Mouse (Mus musculus) midbrain, embryonic 10.5 days (tissue): Measurements from ENCODE around the gene Fuom. TPM values are rescaled to one million over a fixed set of nuclear protein-coding genes. Genes with fewer than 3 reads are reported as not detected.

Experiments
- DNase-seq: peaks from one replicate; pipeline ENCODE4 v3.0.0-alpha.2; 2017; ENCODE audit warnings: low spot score
- H3K27ac ChIP-seq: fragments of 300-500 bp; sonication (generic); replicated peaks from 2 replicates; pipeline ENCODE4 v1.5.1; 2016; ENCODE audit warnings: mild to moderate bottlenecking
- H3K27me3 ChIP-seq: fragments of 300-500 bp; sonication (generic); 2 replicates; pipeline ENCODE4 v1.6.1; 2016; ENCODE audit warnings: low read depth, mild to moderate bottlenecking; ENCODE audit not compliant: poor library complexity, severe bottlenecking
- H3K36me3 ChIP-seq: fragments of 300-500 bp; sonication (generic); 2 replicates; pipeline ENCODE4 v1.6.1; 2016; ENCODE audit warnings: mild to moderate bottlenecking, moderate library complexity
- H3K4me1 ChIP-seq: fragments of 300-500 bp; sonication (generic); 2 replicates; pipeline ENCODE4 v1.6.1; 2016
- H3K4me3 ChIP-seq: fragments of 300-500 bp; sonication (generic); 2 replicates; pipeline ENCODE4 v1.5.1; 2016; ENCODE audit warnings: mild to moderate bottlenecking, moderate library complexity
- H3K9me3 ChIP-seq: fragments of 300-500 bp; sonication (generic); replicated peaks from 2 replicates; pipeline ENCODE4 v1.6.1; 2016; ENCODE audit warnings: mild to moderate bottlenecking
- WGBS: fragments of 180-500 bp; shearing (Covaris S2); methylation state at CpG from one replicate; pipeline ENCODE4 v1.1.7; 2016; 5-methylcytosine and 5-hydroxymethylcytosine counted together
- polyA plus RNA-seq: library from polyadenylated mRNA; unstranded; fragments of >200 nt; fragmentation: Nextera tagmentation; extraction: Ambion mirVana; gene quantifications from 2 replicates; pipeline ENCODE4 v1.2.1, GENCODE M21; 2016

The Fuom gene
- polyA plus RNA-seq, 1 experiment from 2014 or later = 10.9 TPM

DNA sequence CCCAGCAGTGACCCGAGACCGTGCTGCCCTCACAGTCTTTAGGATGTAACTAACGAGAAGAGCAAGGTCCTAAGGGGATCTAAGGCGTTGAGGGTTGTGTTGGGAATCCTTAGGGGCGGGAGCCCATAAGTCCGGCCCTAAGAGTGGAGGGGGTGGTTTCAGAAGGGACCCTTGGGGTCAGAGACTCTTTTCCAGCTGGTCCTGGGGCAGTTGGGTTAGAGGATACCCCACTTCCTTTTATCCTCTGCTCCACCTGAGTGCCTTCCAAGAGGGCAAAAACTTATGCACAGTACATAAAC is 40.5 kb downstream of the Fuom start:
- Histone ChIP-seq H3K9me3 (no peaks in the 10 kb centered on the region), H3K4me1 (peaks cover 72% of the 10 kb centered on the region), H3K27ac (peak overlapping the region; percentile 81), H3K36me3 (no peaks in the 10 kb centered on the region), H3K27me3 (peaks cover 100% of the 10 kb centered on the region), H3K4me3 (peak overlapping the region; percentile 52)
- under 1% methylated on average over 6 of the region's 6 CpGs for WGBS
- peak; percentile 25 for DNase-seq

DNA sequence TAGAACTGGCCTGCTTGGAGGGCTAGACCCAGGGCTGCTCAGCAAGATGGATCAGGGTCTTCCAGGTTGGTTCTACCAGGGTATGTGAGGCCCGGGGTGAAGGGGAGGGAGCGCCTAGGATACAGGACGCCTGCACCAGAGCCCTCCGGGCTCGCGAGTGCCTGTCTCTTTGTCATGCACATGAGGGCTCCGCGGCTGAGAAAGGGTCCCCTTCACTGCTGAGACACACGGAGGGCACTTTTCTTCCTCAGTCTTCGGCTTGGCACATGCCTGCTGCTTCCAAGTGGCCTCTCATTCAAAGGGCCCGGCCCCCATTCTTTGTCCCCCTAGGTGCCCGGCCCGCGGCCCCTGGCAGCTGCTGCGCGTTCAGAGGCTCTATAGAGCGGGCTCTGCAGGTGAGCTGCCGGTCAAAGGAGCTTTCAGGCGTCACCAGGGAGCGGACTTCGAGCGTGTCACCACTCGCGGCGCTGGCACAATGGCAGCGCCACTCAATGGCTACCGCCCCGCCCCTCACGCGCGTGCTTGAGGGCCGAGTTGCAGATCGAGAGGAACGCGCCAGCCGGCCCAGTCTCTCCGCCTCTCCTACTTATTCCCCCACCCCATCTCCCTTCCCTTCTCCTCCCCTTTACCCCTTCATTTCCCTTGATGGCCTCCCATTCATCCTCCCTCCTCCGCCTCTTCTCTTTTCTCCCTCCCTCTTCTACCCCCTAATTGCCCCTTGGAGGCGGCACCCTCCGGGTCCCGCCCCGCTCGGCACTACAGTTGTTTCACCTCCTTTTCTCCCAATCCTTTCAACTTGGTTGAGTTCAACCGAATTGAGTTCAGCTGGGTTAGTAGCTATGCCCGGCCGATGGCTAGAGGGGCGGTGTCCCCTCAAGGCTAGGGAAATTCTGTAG is 41.1 kb downstream of the Fuom start:
- Histone ChIP-seq H3K4me1 (peaks cover 77% of the 10 kb centered on the region), H3K4me3 (peak overlapping the region; percentile 52), H3K27ac (peak overlapping the region; percentile 81), H3K36me3 (no peaks in the 10 kb centered on the region), H3K27me3 (peaks cover 100% of the 10 kb centered on the region), H3K9me3 (no peaks in the 10 kb centered on the region)
- DNase-seq = peak; percentile 77
- 0% methylated on average over 45 of the region's 47 CpGs for WGBS

DNA sequence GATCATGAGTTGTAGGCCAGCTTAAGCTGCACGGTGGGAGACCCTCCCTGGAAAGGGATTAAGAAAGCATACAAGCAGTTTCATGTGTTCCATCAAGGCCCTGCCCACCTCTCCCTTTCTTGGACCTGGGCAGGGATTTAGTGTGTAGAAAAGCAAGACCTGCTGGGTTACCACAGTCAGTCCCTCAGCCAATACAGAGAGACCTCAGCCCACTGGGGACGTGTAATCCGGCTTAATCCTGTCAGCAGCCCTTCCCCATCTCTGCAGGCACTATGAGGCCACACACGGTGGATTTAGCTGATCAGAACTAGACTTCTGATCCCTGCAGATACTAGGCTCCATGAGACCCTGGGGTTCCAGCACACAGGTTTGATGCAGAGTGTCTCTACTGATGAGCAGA is 42.6 kb downstream of the Fuom start:
- no peaks in the 10 kb centered on the region for H3K9me3 ChIP-seq
- H3K27me3 ChIP-seq = peaks cover 100% of the 10 kb centered on the region
- WGBS = 4% methylated on average over 4 of the region's 4 CpGs
- DNase-seq = peak; percentile 76
- H3K4me1 ChIP-seq = peaks cover 70% of the 10 kb centered on the region
- H3K4me3 ChIP-seq = 0 out of 2 replicates have a peak overlapping the region, but pooled peaks have one; percentile 52
- no peaks in the 10 kb centered on the region for H3K36me3 ChIP-seq
- H3K27ac ChIP-seq = no peak overlapping the region

DNA sequence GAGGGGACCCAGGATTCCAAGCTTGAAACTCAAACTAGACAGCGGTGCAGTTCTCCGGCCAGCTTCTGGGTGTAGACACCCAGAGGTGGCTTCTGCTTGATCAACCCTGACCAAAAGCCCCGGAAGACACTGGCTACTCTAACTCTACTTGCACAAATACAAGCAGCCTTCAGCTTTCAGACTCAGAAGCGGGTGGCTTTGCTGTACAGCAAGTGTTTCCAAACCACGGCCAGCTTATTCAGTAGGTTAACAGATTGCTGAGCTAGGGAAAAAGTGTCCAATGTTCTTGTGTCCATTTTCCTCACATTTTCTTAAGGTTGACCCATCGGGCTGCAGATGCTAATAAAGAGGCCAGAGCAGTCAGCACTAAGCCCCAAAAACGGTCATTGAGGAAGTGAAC is 43.7 kb downstream of the Fuom start:
- 8% methylated on average over 7 of the region's 7 CpGs for WGBS
- H3K4me3 ChIP-seq = peak overlapping the region; percentile 56
- peaks cover 100% of the 10 kb centered on the region for H3K27me3 ChIP-seq
- H3K27ac ChIP-seq = peak overlapping the region; percentile 93
- no peaks in the 10 kb centered on the region for H3K36me3 ChIP-seq
- H3K4me1 ChIP-seq = peaks cover 67% of the 10 kb centered on the region
- no peak for DNase-seq
- H3K9me3 ChIP-seq = no peaks in the 10 kb centered on the region

DNA sequence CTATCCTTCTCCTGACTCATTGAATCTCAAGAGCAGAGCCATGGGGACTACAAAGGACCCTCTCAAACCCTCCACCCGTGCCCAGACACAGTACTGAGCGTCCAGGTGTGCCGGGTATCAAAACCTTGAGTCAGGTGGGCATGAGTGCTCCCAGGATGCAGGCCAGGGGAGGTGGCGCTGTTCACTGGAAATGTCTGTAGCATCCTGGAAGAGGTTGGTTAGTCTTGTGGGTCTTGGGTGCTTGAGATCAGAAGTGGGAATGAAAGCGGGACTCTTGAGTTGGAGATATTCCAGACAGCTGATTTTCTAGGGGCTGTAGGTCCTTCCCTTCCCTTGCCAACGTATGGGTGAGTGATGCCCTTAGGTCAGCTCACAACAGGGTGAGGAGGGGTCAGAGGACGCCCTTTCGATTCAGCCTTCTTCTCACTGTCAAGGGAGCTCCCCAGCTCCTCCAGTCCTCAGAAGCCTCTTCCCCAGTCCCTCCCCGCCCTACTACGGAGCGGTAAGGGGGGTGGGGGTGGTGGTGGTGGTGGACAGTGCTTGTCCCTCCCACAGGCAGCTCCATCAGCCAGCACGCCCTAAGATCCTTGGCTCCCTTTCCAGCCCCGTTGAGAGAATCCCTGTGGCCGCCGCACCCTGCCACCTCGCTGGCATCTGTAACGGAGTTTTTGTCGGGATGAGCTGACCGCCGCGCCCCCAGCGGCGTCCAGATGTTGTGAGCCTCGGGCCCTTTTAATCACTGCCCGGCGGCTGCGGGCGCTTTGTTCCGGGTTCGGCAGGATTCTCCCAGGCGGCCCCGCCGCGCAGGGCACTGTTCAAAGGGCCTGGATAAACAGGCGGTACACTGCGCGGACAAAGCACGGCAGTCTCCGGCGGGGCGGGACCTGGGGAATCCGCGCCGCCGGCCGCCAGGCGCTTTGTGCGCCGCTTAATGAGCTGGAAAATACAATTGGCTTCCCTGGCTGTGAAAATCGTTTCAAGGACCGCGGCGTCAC is 44.5 kb downstream of the Fuom start:
- H3K27me3 ChIP-seq = peaks cover 100% of the 10 kb centered on the region
- DNase-seq = peak; percentile 91
- no peaks in the 10 kb centered on the region for H3K36me3 ChIP-seq
- H3K4me3 ChIP-seq = peak overlapping the region; percentile 56
- H3K9me3 ChIP-seq = no peaks in the 10 kb centered on the region
- WGBS = 2% methylated on average over 53 of the region's 53 CpGs
- H3K4me1 ChIP-seq = peaks cover 64% of the 10 kb centered on the region
- peak overlapping the region; percentile 93 for H3K27ac ChIP-seq

DNA sequence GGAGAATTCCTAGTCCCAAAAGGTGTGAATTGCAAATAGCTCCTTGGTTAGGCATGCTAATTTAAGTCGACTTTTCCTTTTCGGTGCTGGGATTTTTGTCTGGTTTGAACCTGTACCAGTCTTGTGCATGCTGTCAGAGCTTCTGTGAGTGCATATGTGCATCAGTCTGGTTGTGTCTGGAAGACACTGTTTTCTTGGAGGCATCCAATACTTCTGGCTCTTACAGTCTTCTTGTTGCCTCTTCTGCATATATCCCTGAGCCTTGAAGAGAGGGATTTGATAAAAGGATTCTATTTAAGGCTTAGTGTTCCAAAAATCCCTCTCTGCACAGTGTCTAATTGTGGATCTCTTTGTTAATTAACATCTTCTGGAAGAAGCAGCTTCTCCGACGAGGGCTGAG is 48.1 kb downstream of the Fuom start:
- H3K4me1 ChIP-seq = peaks cover 40% of the 10 kb centered on the region
- no peak overlapping the region for H3K27ac ChIP-seq
- no peak overlapping the region for H3K4me3 ChIP-seq
- H3K27me3 ChIP-seq = peaks cover 100% of the 10 kb centered on the region
- H3K36me3 ChIP-seq = no peaks in the 10 kb centered on the region
- 80% methylated on average over 4 of the region's 4 CpGs for WGBS
- no peak for DNase-seq
- H3K9me3 ChIP-seq = no peaks in the 10 kb centered on the region

DNA sequence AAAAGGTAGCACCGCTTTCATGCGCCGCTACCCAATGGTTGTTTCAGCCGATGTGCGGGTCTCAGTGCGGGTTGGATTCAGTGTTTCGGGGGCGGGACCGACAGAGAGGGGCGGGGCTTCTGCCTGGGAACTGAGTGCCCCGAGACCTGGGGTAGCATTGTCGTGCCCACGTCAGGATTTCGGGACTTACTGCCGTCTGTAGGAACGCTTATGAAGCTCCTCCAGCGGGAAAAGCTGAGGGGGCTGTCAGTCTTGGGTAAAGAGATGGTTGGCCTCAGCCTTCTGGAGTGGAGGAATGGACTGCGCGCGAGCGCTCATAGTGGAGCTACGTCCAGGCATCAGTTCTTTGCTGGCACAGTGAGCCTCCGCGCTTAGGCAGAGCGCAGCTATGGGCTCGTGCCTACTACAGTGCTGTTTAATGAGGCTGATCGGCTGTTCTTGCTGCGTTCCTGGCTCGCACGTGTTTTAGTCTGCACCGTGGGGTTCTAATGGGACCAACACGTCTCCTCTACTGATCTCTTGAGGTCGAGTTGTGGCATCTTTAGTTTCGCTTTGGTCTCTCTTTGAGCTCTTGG is 53.0 kb downstream of the Fuom start:
- DNase-seq = peak; percentile 62
- Histone ChIP-seq H3K27me3 (peaks cover 100% of the 10 kb centered on the region), H3K4me1 (peaks cover 31% of the 10 kb centered on the region), H3K27ac (no peak overlapping the region), H3K9me3 (no peaks in the 10 kb centered on the region), H3K36me3 (no peaks in the 10 kb centered on the region), H3K4me3 (peak overlapping the region; percentile 51)
- under 1% methylated on average over 34 of the region's 34 CpGs for WGBS

DNA sequence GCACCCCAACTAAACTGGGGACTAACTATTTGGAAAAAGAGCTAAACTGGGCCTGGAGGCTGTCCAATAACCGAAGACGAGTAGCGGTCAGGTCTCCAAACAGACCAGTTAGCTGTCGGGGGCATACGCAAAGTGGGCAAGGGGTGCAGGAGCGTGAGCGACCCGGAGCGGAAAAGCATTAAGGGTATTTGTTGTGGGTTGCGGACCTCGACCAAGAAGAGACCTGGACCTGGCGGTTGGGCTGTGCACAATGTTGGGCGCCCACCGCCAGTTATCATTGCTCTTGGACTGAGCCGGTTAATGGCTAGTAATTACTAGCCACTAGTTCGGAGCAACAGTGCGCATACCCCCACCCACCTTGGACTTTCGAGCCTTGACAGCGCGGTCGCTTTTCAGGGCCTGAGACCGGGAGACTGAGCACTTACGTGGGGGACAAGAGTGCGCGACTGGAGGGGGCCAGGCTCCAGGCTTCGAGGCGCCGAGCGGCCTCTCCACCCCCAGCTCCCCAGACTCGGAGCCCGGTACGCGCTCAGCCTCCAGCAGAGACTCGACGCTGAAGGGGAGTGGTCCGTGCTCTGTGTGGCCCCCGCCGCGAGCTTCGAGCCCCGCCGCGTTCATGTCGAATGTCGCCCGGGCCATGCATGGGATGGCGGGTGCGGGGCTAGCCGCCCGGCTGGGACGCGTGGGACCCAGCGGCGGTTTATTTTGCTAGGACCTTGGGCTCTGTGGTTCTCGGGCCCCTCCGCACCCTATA is 53.7 kb downstream of the Fuom start, which contains the start of gene Msx3:
TSS of gene Msx3 (minus strand) at position 729 of the 754 bp plus-strand sequence.
- no peaks in the 10 kb centered on the region for H3K36me3 ChIP-seq
- no peaks in the 10 kb centered on the region for H3K9me3 ChIP-seq
- 0 out of 2 replicates have a peak within 1 kb of the TSS, but pooled peaks have one; percentile 38 for H3K27ac ChIP-seq
- no peak for DNase-seq
- H3K4me3 ChIP-seq = peak within 1 kb of the TSS; percentile 51
- under 1% methylated on average over 56 of the region's 56 CpGs for WGBS
- H3K27me3 ChIP-seq = peaks cover 100% of the 10 kb centered on the region
- peaks cover 31% of the 10 kb centered on the region for H3K4me1 ChIP-seq

DNA sequence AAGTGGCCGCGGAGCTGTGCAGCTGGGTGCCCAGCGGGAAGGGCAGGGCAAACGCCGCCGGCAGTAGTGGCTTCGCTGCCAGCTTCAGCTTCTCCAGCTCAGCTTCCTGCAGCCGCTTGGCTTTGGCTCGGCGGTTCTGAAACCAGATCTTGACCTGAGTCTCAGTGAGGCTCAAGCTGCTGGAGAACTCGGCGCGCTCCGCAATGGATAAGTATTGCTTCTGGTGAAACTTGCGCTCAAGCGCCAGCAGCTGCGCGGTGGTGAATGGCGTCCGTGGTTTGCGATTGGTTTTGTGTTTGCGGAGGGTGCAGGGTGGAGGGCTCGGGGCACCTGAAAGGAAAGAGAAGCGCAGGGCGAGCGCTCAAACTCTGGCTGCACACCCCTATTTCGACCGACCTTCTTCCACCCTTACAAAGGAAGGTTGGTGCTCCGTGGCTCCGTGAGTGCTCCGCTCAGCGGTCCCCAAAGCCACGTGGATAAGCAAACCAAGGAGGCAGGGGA is 54.4 kb downstream of the Fuom start:
- WGBS = 0% methylated on average over 33 of the region's 33 CpGs
- peaks cover 31% of the 10 kb centered on the region for H3K4me1 ChIP-seq

More for the DNA sequence above, 54.4 kb downstream of the Fuom start:
- DNase-seq = peak; percentile 61
- Histone ChIP-seq H3K27me3 (peaks cover 100% of the 10 kb centered on the region), H3K9me3 (no peaks in the 10 kb centered on the region), H3K36me3 (no peaks in the 10 kb centered on the region), H3K27ac (peak overlapping the region; percentile 38; the same call in 1 of the 2 replicates), H3K4me3 (peak overlapping the region; percentile 51)
